Mouse (Mus musculus): ENCODE results near the gene Ism2. TPM values are rescaled to one million over a fixed set of nuclear protein-coding genes. Genes with fewer than 3 reads are reported as not detected.

The Ism2 gene
- polyA plus RNA-seq, 1 experiment from 2014 or later: 0.39 TPM

DNA sequence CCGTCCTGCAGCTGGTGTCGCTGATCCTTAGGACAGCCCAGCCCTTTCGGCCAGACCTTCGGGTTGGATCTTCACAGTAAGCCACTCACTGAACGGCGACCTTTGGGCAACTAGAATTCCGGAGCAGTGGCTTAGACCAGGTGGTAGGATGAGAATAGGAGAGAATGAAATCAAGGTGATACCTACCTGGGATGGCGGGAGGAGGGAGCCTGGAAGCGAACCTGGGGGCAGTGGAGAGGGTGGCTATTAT is 861 bp upstream of the Ism2 start:
- WGBS: under 1% methylated on average over 9 of the region's 9 CpGs
- peak overlapping the region; percentile 99 for H3K4me2 ChIP-seq (ENCODE audit: low read length)
- DNase-seq (ENCODE audit: low spot score) (no peak), ATAC-seq (replicated peaks; ENCODE audit: low FRiP score, low read depth) (no peak)
- no peak for TF ChIP-seq CTCF (IDR thresholded peaks at IDR 0.05; ENCODE audit: low read depth)
- H3K27me3 ChIP-seq (ENCODE audit: insufficient read depth, low read length): 0 out of 2 replicates have a peak, but pooled peaks cover 4% of the 10 kb centered on the region
- H3K9me3 ChIP-seq (replicated peaks; ENCODE audit: low read length): no peaks in the 10 kb centered on the region
- peak overlapping the region; percentile 68 for H3K9ac ChIP-seq (ENCODE audit: low read depth, low read length)
- H3K27ac ChIP-seq: no peak overlapping the region
- H3K36me3 ChIP-seq (ENCODE audit: insufficient read depth, low read length): no peaks in the 10 kb centered on the region
- peak overlapping the region; percentile 75 for H3K4me3 ChIP-seq (replicated peaks; ENCODE audit: low read depth, low read length)
- no peaks in the 10 kb centered on the region for H3K4me1 ChIP-seq (replicated peaks; ENCODE audit: insufficient read depth, low read length)

DNA sequence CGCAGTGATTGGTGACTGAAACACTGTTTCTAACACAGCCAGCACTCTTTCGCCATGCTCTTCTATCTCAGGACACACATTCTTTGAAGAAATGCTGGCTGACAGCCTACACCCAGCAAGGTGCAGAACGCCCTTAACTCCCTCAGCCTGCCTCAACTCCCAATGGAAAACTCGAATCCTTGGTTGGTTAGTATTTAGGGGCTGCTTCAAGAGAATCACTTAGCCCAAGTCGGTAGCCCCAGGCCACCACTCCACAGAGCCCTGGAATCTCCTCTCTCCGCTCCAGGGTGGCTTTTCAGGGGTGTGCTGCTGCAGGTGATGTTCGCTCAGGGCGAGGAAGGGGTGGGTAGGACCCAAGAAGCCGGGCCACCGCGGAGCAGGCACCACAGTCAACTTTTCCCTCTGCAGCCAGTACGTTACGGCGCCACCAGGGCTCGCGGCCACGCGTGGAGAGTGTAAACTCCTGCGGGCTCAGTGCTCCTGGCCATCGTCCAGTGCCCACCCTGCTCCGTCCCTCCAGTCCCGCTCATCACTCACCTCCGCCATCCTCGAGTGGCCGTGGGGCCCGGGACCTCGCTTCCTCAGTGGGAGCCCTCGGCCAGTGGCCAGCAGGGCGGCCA is 358 bp downstream of the Ism2 start:
- DNase-seq (ENCODE audit: low spot score): no peak
- H3K27ac ChIP-seq: no peak overlapping the region
- ATAC-seq (replicated peaks; ENCODE audit: low FRiP score, low read depth): peak; percentile 19; the same call in 1 of the 2 replicates

DNA sequence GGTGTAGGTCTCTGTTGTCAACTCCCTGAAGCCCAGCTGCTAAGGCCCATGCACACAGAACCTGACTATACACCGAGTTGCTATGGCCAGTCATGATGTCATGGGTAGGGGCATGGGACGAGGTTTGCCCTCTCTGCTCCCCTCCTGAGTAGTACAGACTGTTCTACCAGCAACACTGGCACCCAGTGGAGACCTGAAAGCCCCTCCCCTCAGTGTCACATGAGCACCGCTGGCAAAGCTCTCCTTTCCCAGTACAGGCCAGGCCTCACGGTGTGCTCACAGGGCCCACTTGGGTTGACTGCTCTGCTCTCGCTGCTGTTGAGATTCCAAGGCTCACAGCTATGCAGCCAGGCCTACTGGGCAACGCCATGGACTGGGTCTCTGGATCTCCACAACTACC is 5.6 kb downstream of the Ism2 start:
- Histone ChIP-seq H3K4me1 (replicated peaks; ENCODE audit: insufficient read depth, low read length) (no peaks in the 10 kb centered on the region), H3K27me3 (ENCODE audit: insufficient read depth, low read length) (no peaks in the 10 kb centered on the region), H3K4me3 (replicated peaks; ENCODE audit: low read depth, low read length) (no peak overlapping the region), H3K9ac (ENCODE audit: low read depth, low read length) (no peak overlapping the region), H3K9me3 (replicated peaks; ENCODE audit: low read length) (no peaks in the 10 kb centered on the region), H3K27ac (no peak overlapping the region), H3K36me3 (ENCODE audit: insufficient read depth, low read length) (no peaks in the 10 kb centered on the region), H3K4me2 (ENCODE audit: low read length) (no peak overlapping the region)
- 72% methylated on average over 6 of the region's 6 CpGs for WGBS
- peak; percentile 63; the same call in 1 of the 2 replicates for ATAC-seq (replicated peaks; ENCODE audit: low FRiP score, low read depth)
- TF ChIP-seq CTCF (IDR thresholded peaks at IDR 0.05; ENCODE audit: low read depth): no peak
- no peak for DNase-seq (ENCODE audit: low spot score)

More for the DNA sequence above, 358 bp downstream of the Ism2 start:
- TF ChIP-seq CTCF (IDR thresholded peaks at IDR 0.05; ENCODE audit: low read depth): no peak; the same call in 1 of the 2 replicates
- peak overlapping the region; percentile 75 for H3K4me3 ChIP-seq (replicated peaks; ENCODE audit: low read depth, low read length)
- H3K9me3 ChIP-seq (replicated peaks; ENCODE audit: low read length): no peaks in the 10 kb centered on the region
- 9% methylated on average over 29 of the region's 29 CpGs for WGBS
- H3K4me1 ChIP-seq (replicated peaks; ENCODE audit: insufficient read depth, low read length): no peaks in the 10 kb centered on the region
- no peaks in the 10 kb centered on the region for H3K36me3 ChIP-seq (ENCODE audit: insufficient read depth, low read length)
- peak overlapping the region; percentile 68 for H3K9ac ChIP-seq (ENCODE audit: low read depth, low read length)
- peak overlapping the region; percentile 99 for H3K4me2 ChIP-seq (ENCODE audit: low read length)
- 0 out of 2 replicates have a peak, but pooled peaks cover 4% of the 10 kb centered on the region for H3K27me3 ChIP-seq (ENCODE audit: insufficient read depth, low read length)

DNA sequence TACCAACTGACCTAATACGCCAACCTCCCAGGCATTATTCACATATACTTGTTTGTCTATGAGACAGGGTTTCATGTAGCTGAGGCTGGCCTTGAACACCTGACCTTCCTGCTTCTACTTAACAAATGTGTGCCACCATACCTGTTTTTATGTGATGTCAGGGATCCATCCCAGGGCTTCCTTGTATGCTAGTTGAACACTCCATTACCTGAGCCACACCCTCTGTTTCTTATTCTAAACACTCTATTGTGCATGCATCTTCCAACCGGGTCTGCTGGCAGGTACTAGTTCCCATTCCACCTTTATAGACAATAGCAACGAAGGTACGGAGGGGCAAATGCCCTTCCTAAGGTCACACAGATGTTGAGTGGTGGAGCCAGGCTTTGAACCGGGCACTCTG is 10.4 kb downstream of the Ism2 start:
- 96% methylated on average over 5 of the region's 5 CpGs for WGBS
- no peaks in the 10 kb centered on the region for H3K27me3 ChIP-seq (ENCODE audit: insufficient read depth, low read length)
- DNase-seq (ENCODE audit: low spot score) (no peak), ATAC-seq (replicated peaks; ENCODE audit: low FRiP score, low read depth) (no peak)
- no peaks in the 10 kb centered on the region for H3K4me1 ChIP-seq (replicated peaks; ENCODE audit: insufficient read depth, low read length)
- no peaks in the 10 kb centered on the region for H3K9me3 ChIP-seq (replicated peaks; ENCODE audit: low read length)
- H3K27ac ChIP-seq: no peak overlapping the region
- no peaks in the 10 kb centered on the region for H3K36me3 ChIP-seq (ENCODE audit: insufficient read depth, low read length)
- H3K9ac ChIP-seq (ENCODE audit: low read depth, low read length): no peak overlapping the region
- H3K4me2 ChIP-seq (ENCODE audit: low read length): no peak overlapping the region
- no peak for TF ChIP-seq CTCF (IDR thresholded peaks at IDR 0.05; ENCODE audit: low read depth)
- no peak overlapping the region for H3K4me3 ChIP-seq (replicated peaks; ENCODE audit: low read depth, low read length)

DNA sequence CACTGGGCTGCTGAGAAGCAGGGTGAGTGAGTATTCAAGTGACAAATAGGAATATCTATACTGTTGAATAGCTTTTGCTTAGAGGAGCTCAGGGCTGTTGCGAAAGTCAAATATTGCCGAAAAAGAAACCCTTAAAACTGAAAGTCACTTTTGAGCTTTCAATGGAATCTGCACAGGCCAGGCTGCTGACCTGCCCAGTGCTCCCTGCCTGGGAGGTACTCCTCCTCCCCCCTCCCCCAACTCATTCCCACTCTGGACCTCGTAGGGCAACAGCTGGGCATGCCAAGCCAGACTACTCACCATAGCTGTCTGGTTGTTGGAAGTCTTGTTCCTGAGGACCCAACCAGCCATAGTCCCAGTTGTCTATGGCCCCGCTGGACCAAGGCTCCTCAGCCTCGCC is 14.8 kb downstream of the Ism2 start:
- no peak for ATAC-seq (replicated peaks; ENCODE audit: low FRiP score, low read depth)
- Histone ChIP-seq H3K9ac (ENCODE audit: low read depth, low read length) (no peak overlapping the region), H3K36me3 (ENCODE audit: insufficient read depth, low read length) (no peaks in the 10 kb centered on the region), H3K4me2 (ENCODE audit: low read length) (no peak overlapping the region), H3K4me3 (replicated peaks; ENCODE audit: low read depth, low read length) (no peak overlapping the region), H3K9me3 (replicated peaks; ENCODE audit: low read length) (no peaks in the 10 kb centered on the region), H3K27ac (no peak overlapping the region), H3K4me1 (replicated peaks; ENCODE audit: insufficient read depth, low read length) (0 out of 2 replicates have a peak, but pooled peaks cover under 1% of the 10 kb centered on the region), H3K27me3 (ENCODE audit: insufficient read depth, low read length) (no peaks in the 10 kb centered on the region)
- DNase-seq (ENCODE audit: low spot score): no peak
- WGBS: 86% methylated on average over 5 of the region's 5 CpGs
- no peak for TF ChIP-seq CTCF (IDR thresholded peaks at IDR 0.05; ENCODE audit: low read depth)

DNA sequence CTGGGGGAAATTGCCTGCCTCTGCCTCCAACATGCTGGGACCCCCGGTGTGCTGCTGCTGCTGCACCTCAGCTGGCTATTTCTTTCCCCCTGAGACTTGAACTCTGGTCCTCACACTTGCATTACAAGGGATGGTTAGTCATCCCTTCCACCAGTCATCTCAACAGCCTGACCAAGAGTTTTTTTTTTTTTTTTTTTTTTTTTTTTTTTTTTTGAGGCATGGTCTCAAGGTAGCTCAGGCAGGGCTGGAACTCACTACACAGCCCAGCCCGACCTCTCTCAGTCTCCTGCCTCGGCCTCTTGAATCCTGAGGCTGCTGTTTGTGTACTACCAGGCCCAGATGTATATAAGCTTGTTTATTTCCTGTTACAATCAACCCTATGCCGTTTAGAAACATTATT is 15.2 kb downstream of the Ism2 start:
- H3K36me3 ChIP-seq (ENCODE audit: insufficient read depth, low read length): no peaks in the 10 kb centered on the region

DNA sequence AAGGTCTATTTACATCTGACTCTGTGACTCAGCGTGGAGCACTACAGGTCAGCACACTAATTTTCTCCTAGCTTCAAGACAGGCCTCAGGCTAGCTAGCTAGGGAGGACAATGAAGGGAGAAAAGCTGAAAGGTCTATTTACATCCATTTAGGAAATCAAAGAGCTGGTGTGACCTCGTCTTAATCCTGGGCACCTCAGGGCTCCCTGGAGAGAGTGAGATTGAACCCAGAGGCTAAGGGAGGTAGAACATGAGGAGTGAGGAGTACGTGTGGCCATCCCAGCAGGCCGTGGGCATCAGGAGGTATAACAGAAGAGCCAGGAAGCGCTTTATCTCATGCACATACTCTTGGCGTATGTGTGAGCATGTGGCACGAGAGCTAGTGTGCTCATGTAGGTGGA is 15.8 kb downstream of the Ism2 start:
- Histone ChIP-seq H3K4me2 (ENCODE audit: low read length) (no peak overlapping the region), H3K27me3 (ENCODE audit: insufficient read depth, low read length) (no peaks in the 10 kb centered on the region), H3K4me3 (replicated peaks; ENCODE audit: low read depth, low read length) (no peak overlapping the region), H3K36me3 (ENCODE audit: insufficient read depth, low read length) (no peaks in the 10 kb centered on the region), H3K9ac (ENCODE audit: low read depth, low read length) (no peak overlapping the region), H3K4me1 (replicated peaks; ENCODE audit: insufficient read depth, low read length) (peaks cover 10% of the 10 kb centered on the region; the same call in 1 of the 2 replicates), H3K9me3 (replicated peaks; ENCODE audit: low read length) (no peaks in the 10 kb centered on the region), H3K27ac (no peak overlapping the region)
- 77% methylated on average over 7 of the region's 7 CpGs for WGBS
- DNase-seq (ENCODE audit: low spot score): no peak
- TF ChIP-seq CTCF (IDR thresholded peaks at IDR 0.05; ENCODE audit: low read depth): no peak
- ATAC-seq (replicated peaks; ENCODE audit: low FRiP score, low read depth): no peak

More for the DNA sequence above, 15.2 kb downstream of the Ism2 start:
- 76% methylated on average over 4 of the region's 4 CpGs for WGBS
- Histone ChIP-seq H3K27ac (no peak overlapping the region), H3K9ac (ENCODE audit: low read depth, low read length) (no peak overlapping the region), H3K27me3 (ENCODE audit: insufficient read depth, low read length) (no peaks in the 10 kb centered on the region), H3K4me3 (replicated peaks; ENCODE audit: low read depth, low read length) (no peak overlapping the region), H3K9me3 (replicated peaks; ENCODE audit: low read length) (no peaks in the 10 kb centered on the region), H3K4me2 (ENCODE audit: low read length) (no peak overlapping the region), H3K4me1 (replicated peaks; ENCODE audit: insufficient read depth, low read length) (peaks cover 5% of the 10 kb centered on the region; the same call in 1 of the 2 replicates)
- DNase-seq (ENCODE audit: low spot score): no peak
- ATAC-seq (replicated peaks; ENCODE audit: low FRiP score, low read depth): no peak
- TF ChIP-seq CTCF (IDR thresholded peaks at IDR 0.05; ENCODE audit: low read depth): no peak

All from kidney, postnatal 0 days (tissue).